Mouse (Mus musculus) testis, adult 2 months (tissue): ENCODE measurements at regions not wholly inside any gene's neighbourhood (a gene's known extent, or its start where the extent isn't known, plus 50 kb on each side); places are given as distances from the start of the nearest gene placed in this dataset.
A peak's percentile ranks its signal among the peaks of the same experiment; 100 is the strongest.

Source experiments
- H3K27ac ChIP-seq: fragments of 200-500 bp; 2 replicates; pipeline ENCODE4 v1.5.1; 2012; ENCODE audit warnings: low read depth, low read length; ENCODE audit not compliant: control insufficient read depth, insufficient read depth
- H3K27me3 ChIP-seq: fragments of 200-500 bp; 2 replicates; pipeline ENCODE4 v1.6.1; 2012; ENCODE audit warnings: mild to moderate bottlenecking, low read length, moderate library complexity; ENCODE audit not compliant: control insufficient read depth, insufficient read depth
- H3K36me3 ChIP-seq: fragments of 200-500 bp; 2 replicates; pipeline ENCODE4 v1.6.1; 2012; ENCODE audit warnings: mild to moderate bottlenecking, low read length; ENCODE audit not compliant: control insufficient read depth, insufficient read depth
- H3K4me1 ChIP-seq: fragments of 200-500 bp; 2 replicates; pipeline ENCODE4 v1.6.1; 2012; ENCODE audit warnings: low read length; ENCODE audit not compliant: control insufficient read depth, insufficient read depth
- H3K4me3 ChIP-seq: fragments of 200-500 bp; 2 replicates; pipeline ENCODE4 v1.5.1; 2012; ENCODE audit warnings: low read depth, mild to moderate bottlenecking, low read length, moderate library complexity, mixed read lengths; ENCODE audit not compliant: control insufficient read depth
- CTCF ChIP-seq: fragments of 200-500 bp; IDR thresholded peaks from 2 replicates; pipeline ENCODE4 v1.5.1; 2012; ENCODE audit warnings: low read depth, mild to moderate bottlenecking, inconsistent platforms, low read length, moderate library complexity; ENCODE audit not compliant: control insufficient read depth, insufficient read depth, insufficient replicate concordance
- POLR2A ChIP-seq: fragments of 200-500 bp; IDR thresholded peaks from 2 replicates; pipeline ENCODE4 v1.6.1; 2012; ENCODE audit warnings: low read depth, mild to moderate bottlenecking, inconsistent platforms, low read length, moderate library complexity; ENCODE audit not compliant: control insufficient read depth

- no peaks in the 10 kb centered on the region for H3K36me3 ChIP-seq
- H3K4me3 ChIP-seq, result no peak overlapping the region
- TF ChIP-seq POLR2A, result no peak
- no peak for TF ChIP-seq CTCF
- no peaks in the 10 kb centered on the region for H3K4me1 ChIP-seq
- H3K27me3 ChIP-seq, result no peaks in the 10 kb centered on the region
- no peak overlapping the region for H3K27ac ChIP-seq
Measured at GRCm38 (mm10) chr17:88346896-88347295, 93.6 kb upstream of the Foxn2 start.

DNA sequence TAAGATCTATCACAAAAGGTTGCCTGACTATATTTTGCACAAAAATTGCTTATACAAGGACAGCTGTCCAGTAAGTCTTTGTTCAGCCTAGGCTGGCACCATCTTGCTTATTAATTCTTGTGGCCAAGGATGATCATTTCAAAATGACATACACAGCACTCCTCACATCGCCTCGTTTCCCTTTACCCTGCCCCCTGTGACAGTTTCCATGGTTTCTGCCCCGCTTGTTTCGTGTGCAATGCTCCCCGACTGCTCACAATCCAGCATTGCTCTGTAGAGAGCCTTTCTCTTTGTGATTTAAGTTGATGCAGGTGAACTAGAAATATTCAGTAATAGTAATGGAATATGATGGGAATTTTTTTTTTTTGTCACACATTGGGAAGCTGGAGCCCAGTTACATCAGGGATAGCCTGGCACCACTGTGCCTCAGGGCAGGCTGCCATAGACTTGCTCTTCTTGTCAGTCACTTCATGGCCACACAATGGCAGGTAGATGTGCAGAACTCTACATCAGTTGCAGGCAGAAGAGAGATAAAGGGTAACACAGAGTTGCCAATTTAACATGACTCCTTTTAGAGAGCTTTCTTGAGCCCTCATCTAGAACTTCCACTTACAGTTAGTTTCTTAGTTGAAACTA, 90.6 kb upstream of the Foxn2 start:
- no peaks in the 10 kb centered on the region for H3K27me3 ChIP-seq
- H3K4me1 ChIP-seq, result no peaks in the 10 kb centered on the region
- no peaks in the 10 kb centered on the region for H3K36me3 ChIP-seq
- H3K27ac ChIP-seq, result no peak overlapping the region
- no peak overlapping the region for H3K4me3 ChIP-seq
- TF ChIP-seq POLR2A (no peak), CTCF (no peak)

DNA sequence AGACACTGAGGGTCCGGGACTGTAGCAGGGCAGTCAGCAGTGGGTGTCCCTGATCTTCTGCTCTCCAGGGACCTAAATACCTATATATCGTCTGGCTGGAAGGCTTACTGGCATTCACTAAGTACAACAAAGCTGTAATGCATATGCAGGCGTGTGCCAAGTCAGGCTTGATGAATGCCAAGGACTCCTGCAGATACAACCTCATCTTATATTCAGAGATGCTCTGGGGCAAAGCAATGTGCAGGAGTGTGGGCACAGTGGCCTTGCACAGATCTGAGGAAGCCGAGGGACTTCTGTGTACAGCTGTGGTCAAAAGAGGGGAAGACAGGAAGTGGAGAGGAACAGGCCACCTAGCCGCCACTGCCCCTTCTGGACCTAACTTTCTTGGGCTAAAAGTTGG, 89.5 kb upstream of the Foxn2 start:
- Histone ChIP-seq H3K27me3 (no peaks in the 10 kb centered on the region), H3K4me1 (no peaks in the 10 kb centered on the region), H3K36me3 (no peaks in the 10 kb centered on the region), H3K27ac (no peak overlapping the region), H3K4me3 (no peak overlapping the region)
- TF ChIP-seq POLR2A, result no peak
- TF ChIP-seq CTCF, result no peak

DNA sequence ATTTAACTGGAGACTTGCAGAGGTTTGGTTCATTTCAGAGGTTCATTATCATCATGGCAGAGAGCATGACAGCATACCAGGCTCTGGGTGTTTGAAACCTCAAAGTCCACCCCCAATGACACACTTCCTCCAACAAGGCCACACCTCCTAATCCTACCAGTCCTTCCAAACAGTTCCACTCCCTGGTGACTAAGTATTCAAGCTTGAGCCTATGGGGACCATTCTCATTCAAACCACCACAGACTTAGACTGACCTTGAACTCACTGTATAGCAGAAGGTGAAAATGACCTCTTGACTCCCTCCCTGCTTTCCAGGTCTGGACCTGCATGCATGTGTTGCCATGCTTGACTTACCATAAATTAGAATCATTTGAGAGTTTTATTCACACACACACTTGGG, 87.6 kb upstream of the Foxn2 start:
- Histone ChIP-seq H3K27ac (no peak overlapping the region), H3K4me1 (no peaks in the 10 kb centered on the region), H3K27me3 (no peaks in the 10 kb centered on the region), H3K36me3 (no peaks in the 10 kb centered on the region), H3K4me3 (no peak overlapping the region)
- no peak for TF ChIP-seq POLR2A
- no peak for TF ChIP-seq CTCF

- Histone ChIP-seq H3K4me1 (peaks cover 3% of the 10 kb centered on the region; the same call in 1 of the 2 replicates), H3K27ac (no peak overlapping the region), H3K27me3 (no peaks in the 10 kb centered on the region), H3K4me3 (no peak overlapping the region), H3K36me3 (no peaks in the 10 kb centered on the region)
- TF ChIP-seq POLR2A (no peak), CTCF (no peak)
Measured at GRCm38 (mm10) chr17:88361161-88361560, 79.3 kb upstream of the Foxn2 start.

DNA sequence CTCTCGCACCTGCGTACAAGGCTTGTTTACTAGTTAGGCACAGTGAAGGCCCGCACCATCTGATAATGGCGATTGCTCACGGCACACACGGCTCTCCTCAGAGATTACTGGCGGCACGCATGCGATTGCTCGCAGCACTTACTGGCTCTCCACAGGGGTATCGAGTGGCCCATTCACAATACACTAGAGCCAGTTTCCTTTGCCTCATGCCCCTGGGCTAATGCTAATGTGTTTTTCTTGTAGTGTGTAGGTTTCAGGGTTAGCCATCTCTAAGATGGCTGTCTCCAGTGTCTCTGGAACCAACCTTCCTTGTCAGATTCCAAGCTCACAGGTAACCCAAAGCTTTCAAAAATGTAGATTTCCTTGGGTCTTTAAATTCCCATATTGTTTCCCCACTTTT, 78.1 kb upstream of the Foxn2 start:
- H3K27ac ChIP-seq, result no peak overlapping the region
- no peaks in the 10 kb centered on the region for H3K36me3 ChIP-seq
- peak overlapping the region; percentile 28; the same call in 1 of the 2 replicates for H3K4me3 ChIP-seq
- TF ChIP-seq POLR2A (no peak), CTCF (no peak)
- H3K4me1 ChIP-seq, result peaks cover 3% of the 10 kb centered on the region; the same call in 1 of the 2 replicates
- no peaks in the 10 kb centered on the region for H3K27me3 ChIP-seq

GRCm38 (mm10) chr17:88367876-88368275, 72.6 kb upstream of the Foxn2 start:
- Histone ChIP-seq H3K36me3 (no peaks in the 10 kb centered on the region), H3K27me3 (no peaks in the 10 kb centered on the region), H3K4me1 (no peaks in the 10 kb centered on the region), H3K4me3 (no peak overlapping the region), H3K27ac (no peak overlapping the region)
- TF ChIP-seq CTCF, result no peak
- TF ChIP-seq POLR2A, result no peak

GRCm38 (mm10) chr17:88369971-88370370, 70.5 kb upstream of the Foxn2 start:
- no peaks in the 10 kb centered on the region for H3K36me3 ChIP-seq
- no peaks in the 10 kb centered on the region for H3K27me3 ChIP-seq
- no peak overlapping the region for H3K4me3 ChIP-seq
- H3K27ac ChIP-seq, result no peak overlapping the region
- TF ChIP-seq CTCF (no peak), POLR2A (no peak)
- no peaks in the 10 kb centered on the region for H3K4me1 ChIP-seq
